Mouse (Mus musculus) heart, embryonic 10.5 days (tissue): Measurements from ENCODE around the gene Krtcap2. TPM values are rescaled to one million over a fixed set of nuclear protein-coding genes. Genes with fewer than 3 reads are reported as not detected.
A peak's percentile ranks its signal among the peaks of the same experiment; 100 is the strongest.

Experiments used
- DNase-seq: peaks from one replicate; pipeline ENCODE4 v3.0.0-alpha.2; 2017; ENCODE audit warnings: low spot score
- H3K27ac ChIP-seq: fragments of 300-500 bp; sonication (generic); 2 replicates; pipeline ENCODE4 v1.5.1; 2016; ENCODE audit warnings: mild to moderate bottlenecking
- H3K27me3 ChIP-seq: fragments of 300-500 bp; sonication (generic); 2 replicates; pipeline ENCODE4 v1.6.1; 2016; ENCODE audit warnings: mild to moderate bottlenecking; ENCODE audit not compliant: poor library complexity, insufficient read depth, severe bottlenecking
- H3K36me3 ChIP-seq: fragments of 300-500 bp; sonication (generic); 2 replicates; pipeline ENCODE4 v1.6.1; 2016; ENCODE audit warnings: mild to moderate bottlenecking, moderate library complexity
- H3K4me1 ChIP-seq: fragments of 300-500 bp; sonication (generic); 2 replicates; pipeline ENCODE4 v1.6.1; 2016; ENCODE audit warnings: mild to moderate bottlenecking
- H3K4me3 ChIP-seq: fragments of 300-500 bp; sonication (generic); 2 replicates; pipeline ENCODE4 v1.5.1; 2016; ENCODE audit warnings: mild to moderate bottlenecking, moderate library complexity
- H3K9me3 ChIP-seq: fragments of 300-500 bp; sonication (generic); 2 replicates; pipeline ENCODE4 v1.6.1; 2016; ENCODE audit warnings: mild to moderate bottlenecking, moderate library complexity
- WGBS: fragments of 180-500 bp; shearing (Covaris S2); methylation state at CpG from one replicate; pipeline ENCODE4 v1.1.7; 2016; 5-methylcytosine and 5-hydroxymethylcytosine counted together
- polyA plus RNA-seq: library from polyadenylated mRNA; unstranded; fragments of >200 nt; fragmentation: Nextera tagmentation; extraction: Ambion mirVana; gene quantifications from 2 replicates; pipeline ENCODE4 v1.2.1, GENCODE M21; 2016

The Krtcap2 gene
- polyA plus RNA-seq, 1 experiment from 2014 or later = 260 TPM

DNA sequence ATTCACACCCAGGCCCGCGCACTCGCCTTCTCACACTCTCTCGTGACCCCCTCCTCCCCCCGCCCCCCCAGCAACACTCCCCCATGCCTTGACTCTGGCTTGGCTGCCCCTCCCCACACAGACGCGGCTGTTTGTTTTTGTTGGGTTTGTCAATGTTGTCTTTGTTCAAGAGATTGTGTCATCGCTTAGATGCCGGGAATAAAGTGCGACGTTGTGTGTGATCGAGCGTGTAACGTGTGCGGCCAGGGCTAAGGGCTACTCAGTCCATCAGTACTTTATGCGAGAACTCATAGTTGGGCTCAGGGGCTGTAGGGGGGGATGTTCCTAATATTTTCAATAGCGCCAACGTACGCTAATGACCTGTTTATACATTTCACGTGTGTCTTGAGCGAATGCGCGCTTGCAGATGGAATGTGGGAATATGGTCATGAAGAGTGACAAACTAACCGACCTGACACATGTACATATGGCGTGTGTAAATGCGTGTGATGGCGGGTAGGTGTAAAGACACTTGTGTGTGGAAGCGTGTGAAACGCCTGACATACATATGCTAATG is 34.4 kb downstream of the Krtcap2 start:
- WGBS = under 1% methylated on average over 29 of the region's 29 CpGs
- Histone ChIP-seq H3K4me3 (peak overlapping the region; percentile 77), H3K27ac (peak overlapping the region; percentile 92), H3K4me1 (peaks cover 65% of the 10 kb centered on the region), H3K27me3 (0 out of 2 replicates have a peak, but pooled peaks cover 13% of the 10 kb centered on the region), H3K36me3 (peaks cover 15% of the 10 kb centered on the region), H3K9me3 (no peaks in the 10 kb centered on the region)
- DNase-seq = no peak

DNA sequence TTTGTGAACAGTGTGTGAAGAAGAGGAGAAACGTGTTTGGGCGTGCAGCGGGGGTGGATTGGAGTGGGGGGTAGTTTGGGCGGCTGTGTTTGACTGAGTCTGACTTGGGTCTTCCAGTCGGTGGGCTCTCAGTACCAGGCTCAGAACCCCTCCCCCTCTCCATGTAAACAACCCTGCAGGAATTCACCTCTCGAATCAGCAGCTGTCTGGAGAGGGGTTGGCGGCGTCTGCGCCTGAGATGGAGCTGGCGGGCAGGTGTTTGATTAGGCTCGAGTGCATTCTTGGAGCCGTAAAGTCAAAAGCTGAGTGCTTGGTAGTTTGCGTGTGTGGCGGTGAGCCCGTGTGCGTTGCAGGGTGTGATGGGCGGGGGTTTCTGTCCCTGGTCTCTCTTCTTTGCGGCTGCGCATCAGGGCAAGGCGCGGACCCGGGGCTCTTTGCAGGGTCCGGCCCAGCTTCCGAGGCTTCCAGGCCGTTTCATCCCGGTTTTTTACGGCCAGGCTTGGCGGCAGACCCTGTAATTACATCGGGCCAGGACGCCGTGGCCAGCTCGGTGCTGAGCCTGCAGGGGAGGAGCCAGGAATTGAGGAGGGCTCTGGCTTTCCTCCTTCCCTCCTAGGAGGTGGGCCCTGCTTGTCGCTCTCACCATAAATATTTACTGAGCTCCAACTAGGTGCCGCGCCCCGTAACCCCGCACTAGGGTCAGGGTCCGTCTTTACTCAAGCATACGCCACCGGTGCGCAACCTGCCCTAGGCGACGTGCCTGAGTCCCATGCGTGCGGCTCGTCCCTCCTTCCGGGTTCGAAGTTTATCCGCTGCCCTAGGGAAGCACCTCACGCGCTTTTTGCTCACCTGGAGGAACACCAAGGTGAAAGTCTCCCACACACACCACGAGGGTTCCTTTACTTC is 35.1 kb downstream of the Krtcap2 start, which contains the start of gene Efna1:
Gene Efna1 (minus strand): TSS at position 537 of the 906 bp plus-strand sequence.
- WGBS = under 1% methylated on average over 52 of the region's 52 CpGs
- DNase-seq = no peak
- Histone ChIP-seq H3K9me3 (no peaks in the 10 kb centered on the region), H3K27ac (peak within 1 kb of the TSS; percentile 92), H3K27me3 (0 out of 2 replicates have a peak, but pooled peaks cover 13% of the 10 kb centered on the region), H3K4me1 (peaks cover 65% of the 10 kb centered on the region), H3K36me3 (peaks cover 7% of the 10 kb centered on the region), H3K4me3 (peak within 1 kb of the TSS; percentile 77)

DNA sequence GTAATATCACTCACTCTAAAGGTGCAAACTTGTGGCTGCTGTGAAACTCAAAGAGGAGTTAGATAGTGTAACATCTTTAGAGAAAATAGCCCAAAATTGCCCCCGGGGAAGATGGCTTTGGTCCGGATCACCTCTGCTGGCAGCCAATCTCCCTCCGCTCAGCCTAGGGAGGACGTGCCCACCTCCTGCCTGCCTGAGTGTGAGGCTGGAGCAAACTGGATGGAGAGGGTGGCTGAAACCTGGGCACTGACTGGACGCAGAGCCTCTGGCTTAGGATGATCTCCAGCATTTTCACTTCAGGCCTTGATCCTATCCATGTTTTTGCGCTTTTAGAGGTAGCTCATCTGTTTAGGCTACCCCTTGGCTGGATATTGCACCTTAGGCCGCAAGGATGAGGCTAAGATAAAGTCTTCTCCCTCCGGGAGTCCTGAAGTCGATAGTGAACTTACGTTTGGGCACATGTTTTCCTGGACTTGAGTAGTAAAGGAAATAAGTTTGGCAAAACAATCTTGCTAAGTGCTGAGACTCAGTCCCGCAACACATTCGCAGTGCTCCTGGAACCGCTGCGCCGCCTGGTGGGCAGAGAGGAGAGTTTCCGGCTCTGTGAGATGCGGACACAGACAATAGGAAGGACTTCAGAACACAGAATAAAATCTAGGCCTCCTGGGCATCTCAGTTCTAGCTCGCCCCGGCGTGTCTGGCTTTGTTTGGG is 36.0 kb downstream of the Krtcap2 start:
- 11% methylated on average over 20 of the region's 20 CpGs for WGBS
- Histone ChIP-seq H3K4me1 (peaks cover 57% of the 10 kb centered on the region), H3K4me3 (peak overlapping the region; percentile 77), H3K27ac (peak overlapping the region; percentile 92), H3K36me3 (0 out of 2 replicates have a peak, but pooled peaks cover 2% of the 10 kb centered on the region), H3K27me3 (0 out of 2 replicates have a peak, but pooled peaks cover 13% of the 10 kb centered on the region), H3K9me3 (no peaks in the 10 kb centered on the region)
- peak; percentile 89 for DNase-seq

DNA sequence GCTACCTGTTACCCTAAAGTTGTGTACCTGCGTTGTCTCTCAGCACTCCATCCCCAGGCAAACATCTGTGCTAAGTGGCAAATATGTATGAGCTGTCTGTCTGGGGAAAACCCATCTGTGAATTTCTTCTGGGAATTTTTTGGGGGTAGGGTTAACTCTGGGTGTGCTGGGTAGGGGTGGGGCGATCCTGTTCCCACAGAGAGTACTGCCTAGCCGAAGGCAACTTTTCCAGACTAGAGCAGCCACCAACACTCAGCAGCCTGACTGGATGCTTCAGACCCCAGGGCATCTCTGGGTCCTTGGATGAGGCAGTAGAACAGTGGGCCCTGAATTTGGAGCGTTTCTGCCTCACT is 36.5 kb downstream of the Krtcap2 start:
- no peaks in the 10 kb centered on the region for H3K9me3 ChIP-seq

DNA sequence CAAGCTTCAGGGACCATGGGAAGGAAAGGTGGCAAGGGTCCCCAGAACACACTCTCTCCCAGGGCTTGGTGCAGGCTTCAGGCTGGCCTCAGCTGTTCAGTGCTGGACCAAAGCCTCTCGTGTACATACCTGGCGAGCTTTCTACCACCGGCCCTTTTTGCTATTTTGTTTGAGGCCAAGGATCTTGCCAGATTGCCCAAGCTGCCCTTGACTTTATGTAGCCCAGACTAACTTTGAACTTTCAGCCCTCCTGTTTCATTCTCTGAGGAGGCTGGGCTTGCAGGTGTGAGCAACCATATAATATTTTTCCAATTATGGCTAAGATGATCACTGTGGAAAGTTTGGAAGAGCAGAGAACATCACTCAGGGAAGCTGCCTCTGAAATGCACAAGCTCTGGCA is 38.5 kb downstream of the Krtcap2 start:
- Histone ChIP-seq H3K27ac (no peak overlapping the region), H3K36me3 (no peaks in the 10 kb centered on the region), H3K27me3 (0 out of 2 replicates have a peak, but pooled peaks cover 21% of the 10 kb centered on the region), H3K4me1 (peaks cover 51% of the 10 kb centered on the region), H3K9me3 (no peaks in the 10 kb centered on the region), H3K4me3 (no peak overlapping the region)
- WGBS = 81% methylated on average over 3 of the region's 3 CpGs
- DNase-seq = no peak

More for the DNA sequence above, 36.5 kb downstream of the Krtcap2 start:
- H3K27me3 ChIP-seq = 0 out of 2 replicates have a peak, but pooled peaks cover 13% of the 10 kb centered on the region
- peaks cover 51% of the 10 kb centered on the region for H3K4me1 ChIP-seq
- peak overlapping the region; percentile 92; the same call in 1 of the 2 replicates for H3K27ac ChIP-seq
- WGBS = 24% methylated on average over 4 of the region's 4 CpGs
- H3K36me3 ChIP-seq = no peaks in the 10 kb centered on the region
- H3K4me3 ChIP-seq = peak overlapping the region; percentile 77; the same call in 1 of the 2 replicates
- no peak for DNase-seq

DNA sequence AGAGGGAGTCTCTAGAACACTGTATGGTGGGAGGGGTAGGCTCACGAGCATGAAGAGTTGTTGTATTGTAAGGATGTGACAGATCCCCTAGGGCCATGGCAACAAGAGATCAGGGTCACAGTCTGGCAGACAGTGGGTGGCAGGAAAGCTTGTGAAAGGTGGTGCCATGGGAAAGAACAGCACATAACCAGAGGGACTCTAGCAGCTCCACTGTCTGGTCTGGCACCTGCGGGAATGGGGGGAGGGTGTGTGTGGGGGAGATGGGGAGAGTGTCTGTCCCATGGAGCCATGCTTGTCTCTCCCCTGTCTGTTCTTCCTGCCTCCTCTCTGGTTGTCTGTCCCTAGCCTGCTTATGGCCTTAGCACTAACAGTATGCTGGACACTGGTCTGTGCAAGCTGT is 39.8 kb downstream of the Krtcap2 start:
- Histone ChIP-seq H3K4me3 (no peak overlapping the region), H3K27me3 (0 out of 2 replicates have a peak, but pooled peaks cover 17% of the 10 kb centered on the region), H3K27ac (no peak overlapping the region), H3K9me3 (no peaks in the 10 kb centered on the region), H3K36me3 (no peaks in the 10 kb centered on the region), H3K4me1 (peaks cover 41% of the 10 kb centered on the region)
- WGBS = 49% methylated on average over 2 of the region's 2 CpGs
- no peak for DNase-seq

DNA sequence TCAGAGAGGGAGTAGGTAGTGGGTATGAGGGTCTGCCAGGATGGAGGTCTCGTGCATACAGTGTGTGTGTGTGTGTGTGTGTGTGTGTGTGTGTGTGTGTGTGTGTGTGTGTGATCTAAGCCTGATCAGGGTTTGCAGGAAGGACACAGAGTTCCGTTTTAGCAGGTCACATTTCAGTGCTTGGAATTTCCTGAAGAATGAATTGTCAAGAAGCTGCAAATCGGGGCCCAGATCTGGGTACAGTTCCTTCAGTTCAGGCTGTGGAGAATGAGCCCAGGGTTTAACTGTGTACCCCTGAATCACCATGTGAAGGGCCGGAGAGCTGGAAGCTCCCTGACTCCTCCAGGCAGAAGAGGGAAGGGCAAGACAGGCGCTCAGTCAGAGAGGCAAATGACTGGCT is 41.5 kb downstream of the Krtcap2 start:
- Histone ChIP-seq H3K4me1 (peaks cover 31% of the 10 kb centered on the region), H3K9me3 (no peaks in the 10 kb centered on the region), H3K27me3 (0 out of 2 replicates have a peak, but pooled peaks cover 14% of the 10 kb centered on the region), H3K27ac (peak overlapping the region; percentile 29; the same call in 1 of the 2 replicates), H3K4me3 (no peak overlapping the region), H3K36me3 (no peaks in the 10 kb centered on the region)
- WGBS = 54% methylated on average over 5 of the region's 5 CpGs
- DNase-seq = no peak

DNA sequence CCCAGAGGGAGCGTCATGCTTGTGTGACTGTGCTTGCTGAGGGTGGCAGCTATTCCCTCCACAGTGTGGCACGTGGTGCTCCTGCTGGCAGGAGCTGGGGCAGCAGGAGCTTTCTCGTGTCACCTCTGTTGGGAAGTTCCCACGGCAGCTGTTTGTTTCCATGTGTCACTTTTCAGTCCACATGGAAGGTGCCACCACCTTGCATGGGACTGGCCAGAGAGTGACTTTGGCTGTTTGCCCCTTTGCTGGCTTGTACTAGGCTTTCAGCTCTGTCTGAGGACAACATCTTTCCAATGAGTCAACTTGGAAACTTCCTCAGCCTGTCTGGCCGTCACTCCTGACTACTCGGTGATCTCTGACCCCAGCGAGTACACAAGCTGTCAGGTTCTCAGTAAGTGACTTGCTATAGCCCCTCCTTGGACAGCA is 42.8 kb downstream of the Krtcap2 start:
- Histone ChIP-seq H3K27me3 (0 out of 2 replicates have a peak, but pooled peaks cover 14% of the 10 kb centered on the region), H3K36me3 (no peaks in the 10 kb centered on the region), H3K4me1 (peaks cover 32% of the 10 kb centered on the region), H3K27ac (peak overlapping the region; percentile 37; the same call in 1 of the 2 replicates), H3K9me3 (no peaks in the 10 kb centered on the region), H3K4me3 (no peak overlapping the region)
- WGBS = 33% methylated on average over 7 of the region's 7 CpGs
- no peak for DNase-seq

DNA sequence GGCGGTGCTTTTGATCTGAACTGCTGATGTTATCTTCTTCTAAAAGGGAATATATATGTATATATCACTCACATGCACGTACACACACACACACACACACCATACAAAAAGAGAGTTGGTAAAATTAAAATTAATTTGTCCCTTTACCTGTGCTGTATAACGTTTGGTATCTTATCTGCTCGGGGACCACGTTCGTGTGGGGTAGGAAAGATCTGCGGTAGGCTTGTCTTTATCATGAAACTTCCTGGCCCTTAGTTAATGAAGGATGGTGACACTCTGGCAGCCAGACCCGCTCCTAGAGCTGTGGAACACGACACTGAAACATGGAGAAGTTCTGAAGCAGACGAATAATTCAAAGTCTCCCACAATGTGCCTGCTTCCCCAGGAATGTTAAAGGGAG is 46.1 kb downstream of the Krtcap2 start:
- 0 out of 2 replicates have a peak, but pooled peaks cover 9% of the 10 kb centered on the region for H3K27me3 ChIP-seq
- H3K4me3 ChIP-seq = no peak overlapping the region
- H3K36me3 ChIP-seq = no peaks in the 10 kb centered on the region
- H3K27ac ChIP-seq = no peak overlapping the region
- peaks cover 29% of the 10 kb centered on the region for H3K4me1 ChIP-seq
- H3K9me3 ChIP-seq = no peaks in the 10 kb centered on the region
- DNase-seq = no peak
- WGBS = 47% methylated on average over 10 of the region's 10 CpGs

DNA sequence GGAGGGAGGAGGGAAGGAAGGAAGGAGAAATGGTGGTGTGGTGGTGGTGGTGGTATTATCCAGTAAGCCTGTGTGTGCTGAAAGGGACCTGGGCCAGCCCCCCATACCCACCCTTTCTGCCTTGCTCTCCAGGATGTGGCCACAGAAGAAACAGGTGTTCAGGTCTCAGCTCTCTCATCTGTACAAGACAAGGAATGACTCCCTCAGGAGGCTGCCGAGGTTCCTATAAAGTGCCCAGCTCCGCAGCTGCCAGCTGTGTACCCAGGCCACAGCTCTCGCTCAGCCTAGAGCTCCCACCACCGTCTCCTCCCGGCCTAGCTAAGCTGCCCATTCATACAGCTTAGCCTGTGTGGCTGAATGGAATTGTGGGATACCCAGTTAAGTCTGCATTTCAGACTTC is 46.5 kb downstream of the Krtcap2 start:
- Histone ChIP-seq H3K9me3 (no peaks in the 10 kb centered on the region), H3K4me3 (no peak overlapping the region), H3K27me3 (0 out of 2 replicates have a peak, but pooled peaks cover 9% of the 10 kb centered on the region), H3K27ac (no peak overlapping the region), H3K4me1 (peaks cover 29% of the 10 kb centered on the region), H3K36me3 (no peaks in the 10 kb centered on the region)
- 76% methylated on average over 5 of the region's 5 CpGs for WGBS
- no peak for DNase-seq

DNA sequence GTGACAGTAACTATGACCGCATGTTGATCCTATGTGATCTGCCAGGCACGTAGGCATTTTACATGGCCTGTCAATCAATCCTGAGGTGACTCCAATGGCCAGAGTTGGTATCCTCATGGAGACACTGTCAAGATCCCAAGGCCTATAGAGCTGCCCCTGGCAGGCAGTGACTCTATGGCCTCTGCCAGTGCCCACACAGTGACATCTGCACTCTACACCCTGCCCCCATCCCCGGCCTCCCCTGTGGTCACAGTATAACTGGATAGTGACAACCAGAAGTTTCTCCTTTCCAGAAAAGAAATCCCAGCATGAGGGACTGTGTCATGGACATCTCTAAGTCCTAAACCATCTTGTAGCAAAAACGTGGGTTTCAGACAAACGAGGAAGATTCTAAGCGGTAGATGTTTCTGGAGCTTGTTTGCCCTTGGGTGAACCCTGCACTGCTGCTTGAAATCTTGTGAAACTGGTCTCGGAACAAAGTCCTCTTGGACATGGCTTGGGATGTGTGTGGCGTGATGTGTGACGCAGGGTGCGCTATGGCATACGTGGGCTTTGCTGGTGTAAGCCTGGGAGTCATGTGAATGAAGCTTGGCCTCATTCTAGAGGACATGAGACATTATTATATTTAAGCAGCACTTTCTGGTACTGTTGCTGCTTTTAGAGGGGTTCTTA is 47.6 kb downstream of the Krtcap2 start:
- H3K4me1 ChIP-seq = peaks cover 19% of the 10 kb centered on the region
- no peak overlapping the region for H3K4me3 ChIP-seq
- H3K9me3 ChIP-seq = no peaks in the 10 kb centered on the region
- H3K27ac ChIP-seq = no peak overlapping the region
- WGBS = 84% methylated on average over 11 of the region's 11 CpGs
- no peaks in the 10 kb centered on the region for H3K27me3 ChIP-seq
- no peak for DNase-seq
- H3K36me3 ChIP-seq = no peaks in the 10 kb centered on the region

DNA sequence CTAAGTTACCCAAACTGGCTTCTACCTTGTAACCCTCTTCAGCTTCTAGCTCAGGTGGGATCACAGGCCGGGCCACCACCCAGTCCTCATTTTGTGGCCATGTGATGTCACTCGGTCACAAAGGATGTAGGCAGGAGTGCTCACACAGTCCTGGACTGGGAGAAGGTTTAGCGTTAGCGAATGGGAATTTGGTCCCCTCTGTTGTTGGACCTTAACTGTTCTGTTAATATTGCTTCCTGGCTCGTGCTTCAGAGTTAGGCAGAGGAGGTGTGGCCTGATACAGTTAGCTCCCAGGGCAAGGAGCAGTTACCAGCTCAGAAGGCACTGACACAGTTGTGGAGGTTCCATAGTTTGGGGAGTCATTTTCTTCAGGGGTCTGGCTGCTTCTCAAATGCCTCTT is 48.4 kb downstream of the Krtcap2 start:
- 67% methylated on average over 5 of the region's 5 CpGs for WGBS
- H3K4me3 ChIP-seq = no peak overlapping the region
- no peak overlapping the region for H3K27ac ChIP-seq
- peaks cover 11% of the 10 kb centered on the region; the same call in 1 of the 2 replicates for H3K4me1 ChIP-seq
- DNase-seq = no peak
- no peaks in the 10 kb centered on the region for H3K9me3 ChIP-seq
- H3K27me3 ChIP-seq = no peaks in the 10 kb centered on the region
- H3K36me3 ChIP-seq = no peaks in the 10 kb centered on the region
